Mouse (Mus musculus): Measurements from ENCODE around the gene Hspa1l.
A peak's percentile ranks its signal among the peaks of the same experiment; 100 is the strongest.
"Not testable (repeated sequence)": the region's sequence is repeated elsewhere in the genome, so short reads cannot be mapped to it uniquely, and the experiment has no call there.

Gene Hspa1l

GRCm38 (mm10) chr17:35005158-35005557, 32.7 kb downstream of the Hspa1l start:
- DNase-seq (ENCODE audit: low spot score), result no peak

DNA sequence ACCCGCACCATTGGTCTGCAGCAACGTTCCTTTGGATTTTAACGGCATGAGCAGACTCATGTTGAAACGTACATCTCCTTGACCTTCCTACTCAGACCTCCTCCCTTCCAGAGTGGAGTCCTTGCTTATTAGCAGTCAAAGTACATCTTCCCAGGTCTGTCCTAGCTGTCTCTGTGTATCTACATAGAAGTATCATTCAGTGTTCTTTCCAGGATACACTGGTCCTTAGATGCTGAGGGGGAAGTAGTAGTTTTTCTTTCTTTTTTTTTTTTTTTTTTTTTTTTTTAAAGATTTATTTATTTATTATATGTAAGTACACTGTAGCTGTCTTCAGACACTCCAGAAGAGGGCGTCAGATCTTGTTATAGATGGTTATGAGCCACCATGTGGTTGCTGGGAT, 33.4 kb downstream of the Hspa1l start:
- not testable (repeated sequence) for DNase-seq (ENCODE audit: low spot score)

DNA sequence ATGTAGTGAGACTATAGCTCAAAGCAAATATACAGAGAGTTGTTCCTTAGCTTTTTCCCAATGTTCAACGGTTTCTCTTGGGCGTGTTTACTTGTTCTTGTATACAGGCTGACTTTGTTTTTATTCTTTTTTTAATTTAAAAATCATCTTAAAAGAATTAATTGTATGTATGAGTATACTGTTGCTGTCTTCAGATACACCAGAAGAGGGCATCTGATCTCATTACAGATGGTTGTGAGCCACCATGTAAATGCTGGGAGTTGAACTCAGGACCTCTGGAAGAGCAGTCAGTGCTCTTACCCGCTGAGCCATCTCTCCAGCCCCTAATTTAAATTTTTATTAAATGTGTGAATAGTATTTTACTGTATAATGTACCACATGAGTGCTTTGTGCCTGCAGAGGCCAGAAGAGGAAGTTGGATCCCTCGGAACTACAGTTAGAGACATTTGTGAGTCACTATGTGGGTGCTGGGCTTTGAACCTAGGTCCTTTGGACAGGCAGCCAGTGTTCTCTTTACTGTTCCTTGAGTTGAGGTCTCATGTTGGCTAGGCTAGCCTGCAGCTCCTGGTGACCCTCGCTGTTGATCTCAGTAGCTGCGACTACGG, 35.0 kb downstream of the Hspa1l start:
- DNase-seq (ENCODE audit: low spot score), result no peak

GRCm38 (mm10) chr17:35009586-35009985, 37.1 kb downstream of the Hspa1l start:
- no peak for DNase-seq (ENCODE audit: low spot score)

DNA sequence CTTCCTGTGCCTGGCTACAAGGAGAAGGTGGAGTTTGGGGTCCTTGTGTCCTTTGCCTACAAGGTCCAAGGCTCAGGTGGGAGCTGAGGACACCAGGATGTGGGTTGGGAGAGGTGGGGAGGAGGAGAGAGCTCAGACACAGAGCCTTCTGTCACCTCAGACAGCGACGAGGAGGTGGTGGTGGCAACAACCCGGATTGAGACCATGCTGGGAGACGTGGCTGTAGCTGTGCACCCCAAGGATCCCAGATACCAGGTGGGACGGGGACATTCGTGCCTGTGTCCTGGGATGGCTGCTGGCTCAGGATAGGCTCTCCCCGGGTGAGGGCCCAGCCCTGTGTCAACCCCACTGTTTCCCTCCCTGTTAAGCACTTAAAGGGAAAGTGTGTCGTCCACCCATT, 38.9 kb downstream of the Hspa1l start:
- no peak for DNase-seq (ENCODE audit: low spot score)

DNA sequence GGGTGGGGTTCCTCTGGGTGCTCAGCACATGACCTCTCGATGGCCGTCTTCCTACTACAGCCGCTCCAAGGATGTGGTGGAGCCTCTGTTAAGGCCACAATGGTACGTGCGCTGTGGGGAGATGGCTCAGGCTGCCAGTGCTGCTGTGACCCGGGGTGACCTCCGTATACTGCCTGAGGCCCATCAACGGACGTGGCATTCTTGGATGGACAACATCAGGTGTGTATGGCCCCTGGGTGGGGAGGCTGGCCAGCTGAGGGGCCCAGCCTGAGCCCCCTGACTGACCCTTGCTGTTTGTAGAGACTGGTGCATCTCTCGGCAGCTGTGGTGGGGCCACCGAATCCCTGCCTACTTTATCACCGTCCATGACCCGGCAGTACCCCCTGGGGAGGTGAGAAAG, 39.9 kb downstream of the Hspa1l start:
- DNase-seq (ENCODE audit: low spot score), result no peak

- DNase-seq (ENCODE audit: low spot score), result no peak
These were observed 40.7 kb downstream of the Hspa1l start for GRCm38 (mm10) chr17:35013221-35013620.

GRCm38 (mm10) chr17:35015296-35015695, 42.8 kb downstream of the Hspa1l start:
- DNase-seq (ENCODE audit: low spot score), result no peak

DNA sequence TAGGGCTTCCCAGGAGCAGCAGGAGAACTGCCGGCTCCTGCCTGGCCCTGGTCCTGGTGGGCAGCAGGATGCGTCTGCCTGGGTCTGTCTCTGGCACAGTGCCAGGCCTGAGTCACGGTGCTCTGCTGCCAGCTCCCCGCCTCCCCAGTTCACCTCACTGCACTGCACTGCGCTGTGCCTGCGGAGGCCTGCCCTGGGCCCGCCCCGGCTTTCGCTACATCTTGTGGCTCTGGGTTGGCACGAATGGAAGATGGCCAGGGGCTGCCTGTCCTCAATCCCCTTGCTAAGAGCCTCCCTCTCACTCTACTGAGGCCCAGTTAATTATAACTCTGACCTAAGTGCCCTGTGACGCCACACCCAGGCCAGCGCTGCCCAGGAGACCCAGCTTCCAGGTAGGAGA, 43.9 kb downstream of the Hspa1l start, which contains the start of gene Vwa7:
Gene Vwa7 (plus strand): TSS at position 204 of the 400 bp plus-strand sequence.
- no peak for DNase-seq (ENCODE audit: low spot score)

DNA sequence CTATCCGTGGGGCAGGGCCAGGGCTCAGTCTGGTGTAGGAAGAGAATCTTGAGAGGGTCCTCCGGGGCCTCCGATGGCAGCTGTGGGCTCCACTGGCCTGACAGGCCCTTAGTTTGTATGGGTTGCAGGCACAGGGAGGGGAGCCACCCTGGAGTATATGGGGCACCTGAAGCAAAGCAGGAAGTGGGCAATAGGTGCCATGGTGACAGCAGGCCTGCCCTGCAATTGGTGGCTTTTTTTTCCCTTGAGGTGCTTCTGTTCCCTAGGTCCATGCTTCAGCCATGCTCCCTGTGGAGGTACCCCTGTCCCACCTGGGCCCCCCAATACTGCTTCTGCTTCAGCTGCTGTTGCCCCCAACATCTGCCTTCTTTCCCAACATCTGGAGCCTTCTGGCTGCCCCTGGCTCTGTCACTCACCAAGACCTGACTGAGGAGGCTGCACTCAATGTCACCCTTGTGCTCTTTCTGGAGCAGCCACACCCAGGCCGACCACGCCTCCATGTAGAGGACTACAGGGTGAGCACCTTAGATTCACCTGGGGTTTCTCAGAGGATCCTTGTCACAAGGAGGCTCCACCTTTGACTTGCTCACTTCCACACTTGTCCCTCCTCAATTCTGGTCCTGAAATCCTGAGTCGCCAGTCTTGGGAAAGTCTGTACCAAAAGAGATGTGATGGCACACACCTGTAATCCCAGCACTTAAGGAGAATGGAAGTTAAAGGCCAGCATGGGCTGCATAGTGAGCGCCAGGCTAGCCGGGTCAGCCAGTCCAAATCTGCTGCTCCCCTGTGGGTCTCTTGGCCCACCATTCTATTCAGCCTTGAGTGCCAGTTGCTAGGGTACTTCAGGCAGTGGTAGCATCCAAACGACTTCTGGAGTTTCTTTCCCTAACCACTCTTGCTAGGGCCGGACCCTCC, 44.5 kb downstream of the Hspa1l start:
- DNase-seq (ENCODE audit: low spot score), result no peak

DNA sequence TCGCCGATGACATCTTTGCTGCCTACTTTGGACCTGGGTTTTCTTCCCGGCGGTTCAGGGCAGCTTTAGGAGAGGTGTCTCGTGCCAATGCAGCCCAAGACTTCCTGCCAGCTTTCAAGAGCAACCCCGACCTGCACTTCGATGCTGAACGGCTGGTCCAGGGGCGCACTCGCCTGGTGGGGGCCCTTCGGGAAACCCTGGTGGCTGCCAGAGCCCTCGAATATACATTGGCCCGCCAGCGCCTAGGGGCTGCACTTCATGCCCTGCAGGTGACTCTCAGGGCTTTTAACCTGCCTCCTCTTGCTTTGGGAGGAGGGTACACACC, 45.2 kb downstream of the Hspa1l start:
- DNase-seq (ENCODE audit: low spot score), result no peak

- no peak for DNase-seq (ENCODE audit: low spot score)
These were observed 45.7 kb downstream of the Hspa1l start for GRCm38 (mm10) chr17:35018171-35018570.

DNA sequence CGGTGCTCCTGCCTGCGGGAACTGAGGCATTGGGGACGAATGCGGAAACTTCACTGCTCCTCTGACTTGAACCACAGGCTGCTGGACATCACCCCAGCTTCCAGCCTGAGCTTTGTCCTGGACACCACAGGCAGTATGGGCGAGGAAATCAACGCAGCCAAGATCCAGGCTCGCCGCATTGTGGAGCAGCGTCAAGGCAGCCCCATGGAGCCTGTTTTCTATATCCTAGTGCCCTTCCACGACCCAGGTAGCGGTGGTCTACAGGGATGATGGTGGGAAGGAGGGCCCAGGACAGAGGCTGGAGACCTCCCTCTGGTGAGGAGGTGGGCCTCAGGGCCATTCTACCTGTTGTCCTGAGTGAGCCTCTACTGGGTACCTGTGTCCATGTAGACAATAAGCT, 47.4 kb downstream of the Hspa1l start:
- DNase-seq (ENCODE audit: low spot score), result no peak

DNA sequence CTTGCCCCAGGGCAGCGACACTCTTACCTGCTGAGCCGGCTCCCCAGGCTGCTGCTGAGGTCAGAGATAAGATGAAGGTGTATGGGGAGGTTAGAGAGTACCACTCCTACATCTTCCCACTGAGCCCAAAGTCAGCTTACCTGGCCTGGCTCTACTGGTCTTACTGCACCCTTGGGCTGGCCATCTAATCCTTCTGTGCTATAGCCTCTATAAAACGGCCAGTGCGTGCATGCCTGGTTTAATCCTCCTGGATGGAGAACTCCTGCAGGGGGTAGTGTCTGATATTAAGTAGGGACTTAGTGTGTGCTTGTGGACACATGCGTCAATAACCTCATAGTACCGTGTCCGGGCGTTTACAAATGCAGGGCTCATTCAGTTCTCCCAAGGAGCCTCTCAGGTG, 48.0 kb downstream of the Hspa1l start:
- DNase-seq (ENCODE audit: low spot score), result no peak

DNA sequence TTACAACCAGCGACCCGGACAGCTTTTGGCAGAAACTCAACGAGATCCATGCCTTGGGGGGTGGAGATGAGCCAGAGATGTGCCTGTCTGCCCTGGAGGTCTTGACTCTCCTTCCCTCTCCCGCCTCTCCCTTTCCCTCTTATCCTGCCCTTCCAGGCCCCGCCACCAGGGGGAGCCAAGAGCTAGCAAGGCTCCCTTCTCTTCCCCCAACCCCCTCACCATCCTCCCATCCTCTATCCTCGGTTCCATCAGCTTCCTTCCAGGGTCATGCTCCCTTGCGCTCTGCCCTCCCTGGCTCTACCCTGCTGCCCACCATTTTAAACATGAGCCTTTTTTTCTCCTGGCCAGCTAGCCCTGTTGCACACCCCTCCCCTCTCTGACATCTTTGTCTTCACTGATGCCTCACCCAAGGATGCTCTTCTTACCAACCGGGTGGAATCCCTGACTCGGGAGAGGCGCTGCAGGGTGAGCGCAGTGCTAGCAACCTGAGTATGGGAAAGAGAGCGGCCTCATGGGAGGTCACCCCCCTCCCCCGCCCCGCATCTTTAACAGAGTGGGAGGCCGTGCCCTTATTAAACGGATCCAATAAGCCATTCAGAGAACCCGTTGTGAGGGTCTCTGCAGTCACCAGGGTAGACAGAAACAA, 48.8 kb downstream of the Hspa1l start:
- peak; percentile 88 for DNase-seq (ENCODE audit: low spot score)

DNA sequence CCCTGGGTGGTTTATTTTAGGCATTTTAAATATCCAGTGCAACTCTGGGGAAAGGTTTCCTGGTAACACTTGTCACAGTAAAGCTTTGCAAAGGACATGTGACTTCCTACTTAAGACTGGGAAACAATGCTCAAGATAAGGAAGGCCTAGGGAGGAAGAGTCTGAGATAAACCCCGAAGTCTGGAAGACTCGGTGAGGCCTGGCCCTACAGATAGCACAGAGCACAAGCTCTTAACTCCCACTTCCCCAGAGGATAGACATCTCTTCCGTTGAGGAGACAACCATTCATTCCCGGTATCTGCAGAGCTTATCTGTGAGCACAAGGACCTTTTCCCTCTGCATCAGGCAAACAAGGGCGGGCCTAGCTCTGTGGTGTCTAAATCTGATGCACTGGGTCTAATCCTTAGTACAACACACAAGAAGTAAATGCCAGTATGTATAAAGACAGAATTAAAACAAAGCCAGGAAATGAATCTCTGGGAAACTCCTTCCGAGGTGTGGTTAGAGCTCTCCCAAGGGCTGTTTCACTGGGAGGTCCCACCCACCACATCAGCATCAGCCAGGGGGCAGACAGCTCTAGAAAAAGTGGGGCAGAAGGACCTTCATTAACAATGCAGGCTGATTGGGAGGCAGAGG, 49.5 kb downstream of the Hspa1l start:
- DNase-seq (ENCODE audit: low spot score), result peak; percentile 75

DNA sequence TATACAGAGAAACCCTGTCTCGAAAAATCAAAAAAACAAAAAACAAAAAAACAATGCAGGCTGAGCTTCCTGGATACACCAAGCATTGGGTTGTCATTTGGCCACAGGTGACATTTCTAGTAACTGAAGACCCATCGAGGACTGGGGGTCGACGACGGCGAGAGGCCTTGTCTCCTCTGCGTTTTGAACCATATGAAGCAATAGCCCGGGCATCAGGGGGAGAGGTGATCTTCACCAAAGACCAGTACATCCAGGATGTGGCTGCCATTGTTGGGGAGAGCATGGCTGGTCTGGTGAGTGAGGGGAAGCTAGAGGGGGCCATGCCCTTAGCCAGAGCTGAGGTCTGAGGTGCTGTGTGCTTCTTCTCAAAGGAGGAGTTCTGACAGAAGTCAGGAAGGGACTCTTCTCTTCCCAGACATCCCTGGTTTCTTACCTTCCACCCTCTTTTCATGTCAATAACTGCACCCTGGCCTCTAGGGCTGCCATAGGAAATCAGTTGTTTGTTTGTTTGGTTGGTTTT, 50.1 kb downstream of the Hspa1l start:
- no peak for DNase-seq (ENCODE audit: low spot score)

- no peak for DNase-seq (ENCODE audit: low spot score)
These were observed 50.7 kb downstream of the Hspa1l start for GRCm38 (mm10) chr17:35023221-35023620.

DNA sequence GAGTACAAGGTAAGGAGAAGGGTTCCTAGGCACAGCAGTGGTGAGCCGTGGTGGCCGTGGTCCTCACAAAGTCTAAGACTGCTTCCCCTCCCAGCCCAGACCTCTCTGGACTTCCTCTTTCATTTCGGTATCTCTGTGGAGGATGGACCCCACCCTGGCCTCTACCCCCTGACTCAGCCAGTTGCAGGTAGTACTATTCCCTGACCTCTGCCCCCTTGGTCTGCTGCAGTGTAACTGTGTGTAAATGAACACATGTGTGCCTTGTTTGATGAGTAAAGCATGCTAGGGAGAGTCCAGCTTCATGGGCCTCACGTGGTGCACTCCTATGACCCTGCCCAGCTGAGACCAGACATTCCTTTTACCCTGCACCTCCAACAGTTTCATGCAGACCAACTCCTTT, 51.3 kb downstream of the Hspa1l start:
- DNase-seq (ENCODE audit: low spot score), result no peak

GRCm38 (mm10) chr17:35024261-35024660, 51.8 kb downstream of the Hspa1l start:
- DNase-seq (ENCODE audit: low spot score), result no peak

- no peak for DNase-seq (ENCODE audit: low spot score)
These were observed 52.4 kb downstream of the Hspa1l start for GRCm38 (mm10) chr17:35024691-35025488.

DNA sequence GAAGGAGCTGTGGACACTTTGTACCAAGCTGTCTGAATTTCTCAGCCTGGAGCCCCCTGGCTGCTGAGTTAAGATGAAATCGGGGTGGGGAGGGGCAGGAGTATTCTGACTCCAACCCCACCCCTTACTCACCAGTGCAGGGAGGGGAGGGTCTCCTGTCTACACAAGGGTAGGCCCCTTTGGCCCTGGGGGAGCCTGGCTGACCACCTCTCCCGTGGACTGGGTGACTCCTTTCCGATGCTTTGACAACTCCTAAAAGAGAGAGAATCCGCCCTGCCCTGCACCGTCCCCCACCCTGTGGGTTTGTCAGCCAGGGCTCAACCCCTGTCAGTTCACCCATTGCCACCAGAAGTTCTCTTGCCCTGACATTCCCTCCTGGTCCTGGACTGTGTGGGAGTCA, 53.7 kb downstream of the Hspa1l start:
- DNase-seq (ENCODE audit: low spot score), result no peak
